Mouse (Mus musculus): ENCODE results near the gene Mphosph10. TPM values are rescaled to one million over a fixed set of nuclear protein-coding genes. Genes with fewer than 3 reads are reported as not detected.

Gene Mphosph10
- polyA plus RNA-seq, 1 experiment, result 0.76 TPM

DNA sequence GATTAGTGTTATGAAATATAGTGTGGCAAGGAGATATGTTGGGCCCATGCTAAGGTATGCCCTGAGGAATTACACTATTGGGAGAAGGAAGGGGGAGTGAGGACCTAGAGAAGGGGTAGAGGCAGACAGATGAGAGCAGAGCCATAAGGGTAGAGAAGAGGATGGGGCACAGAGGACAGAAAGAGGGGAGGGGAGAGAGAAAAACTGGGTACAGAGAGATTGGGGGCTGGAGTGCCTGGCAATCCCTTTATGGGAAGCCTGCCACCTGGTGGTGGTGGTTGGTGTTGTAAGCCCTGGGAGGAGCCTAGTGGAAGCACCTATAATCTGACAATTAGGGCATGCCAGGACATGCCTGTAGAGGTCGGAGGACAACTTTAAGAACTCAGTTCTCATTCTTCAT lies 65.2 kb downstream of the Mphosph10 start:
- no peaks in the 10 kb centered on the region for H3K4me1 ChIP-seq (ENCODE audit: control insufficient read depth, insufficient read depth, insufficient read length)
- H3K27me3 ChIP-seq (ENCODE audit: control insufficient read depth, insufficient read depth, low read length), result no peaks in the 10 kb centered on the region
- no peak overlapping the region for H3K4me3 ChIP-seq (ENCODE audit: extremely low read depth, insufficient read depth, insufficient read length)
- H3K27ac ChIP-seq (ENCODE audit: insufficient read depth, low read length), result no peak overlapping the region
- TF ChIP-seq POLR2A (IDR thresholded peaks at IDR 0.05; ENCODE audit: low read depth, low read length) (no peak), CTCF (IDR thresholded peaks at IDR 0.05; ENCODE audit: extremely low read depth, insufficient read depth, insufficient read length, insufficient replicate concordance) (peak; percentile 76; the same call in 1 of the 2 replicates)
- DNase-seq (ENCODE audit: low read depth in 1 of 2, low spot score in 2 of 2), result peak; percentile 61 to 80
- WGBS, result 6% methylated on average over 1 of the region's 1 CpGs
- H3K36me3 ChIP-seq (ENCODE audit: control insufficient read depth, insufficient read depth, low read length), result 0 out of 2 replicates have a peak, but pooled peaks cover 2% of the 10 kb centered on the region

Other genes with a start within 250 kb of the Mphosph10 start
- 0.34 and 0.97 TPM in 2 replicates for gene Trpm1, start 238.4 kb downstream of the Mphosph10 start, polyA plus RNA-seq (2012; rRNA removed)
- gene Mtmr10, start 104.6 kb downstream of the Mphosph10 start, polyA plus RNA-seq (2012; rRNA removed), result 1.7 and 1.9 TPM in 2 replicates
- 1.5 and 2.0 TPM in 2 replicates for gene Fan1, start 18.2 kb downstream of the Mphosph10 start, polyA plus RNA-seq (2012; rRNA removed)
- gene Mcee, start 339 bp upstream of the Mphosph10 start, polyA plus RNA-seq (2012; rRNA removed), result 4.8 and 7.0 TPM in 2 replicates
- gene Apba2, start 109.4 kb upstream of the Mphosph10 start, polyA plus RNA-seq (2012; rRNA removed), result 0.18 TPM in 1 of 2 replicates, not detected in the other